Mouse (Mus musculus): Measurements from ENCODE around the gene Dok7.

DNA sequence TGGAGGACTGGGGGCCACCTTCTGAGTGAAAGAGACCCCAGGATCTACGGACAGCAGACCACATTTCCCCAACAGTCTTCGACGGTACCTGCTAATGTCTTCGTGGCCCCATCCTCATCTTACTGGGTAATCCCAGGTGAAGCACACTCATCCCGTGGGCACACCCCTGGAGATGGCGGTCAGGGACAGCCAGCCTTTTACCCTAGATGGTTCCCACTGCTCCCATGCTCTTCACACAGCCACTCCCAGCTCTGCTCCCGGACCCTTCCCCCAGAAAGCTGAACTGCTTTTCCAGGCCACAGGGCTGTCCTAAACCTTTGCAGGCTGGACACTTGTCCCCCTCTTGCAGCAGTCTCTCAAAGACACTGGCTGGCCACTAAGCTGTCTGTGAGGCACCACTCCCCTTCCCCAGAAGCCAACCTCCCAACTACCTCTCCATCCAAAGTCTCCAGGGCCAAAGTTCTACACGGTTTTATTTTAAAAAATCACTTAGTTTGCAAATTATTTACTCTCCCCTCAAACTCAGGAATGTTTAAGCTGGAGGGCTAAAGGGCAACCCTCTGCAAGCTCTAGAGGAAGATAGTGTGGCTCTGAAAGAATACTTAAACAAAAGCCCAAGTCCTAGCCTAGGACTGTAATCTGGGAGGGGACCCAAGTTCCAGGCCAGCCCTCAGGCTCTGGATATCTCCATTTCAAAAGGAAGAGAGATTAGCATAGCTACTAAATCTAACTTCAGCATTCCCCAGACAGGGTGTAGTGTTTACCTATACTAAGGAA is 47.8 kb downstream of the Dok7 start:
- TF ChIP-seq CTCF (IDR thresholded peaks at IDR 0.05; ENCODE audit: borderline replicate concordance, control insufficient read depth, extremely low read depth, insufficient read depth, low read length, poor library complexity) (no peak), POLR2A (IDR thresholded peaks at IDR 0.05; ENCODE audit: control insufficient read depth, extremely low read depth, insufficient read depth, low read length, poor library complexity) (no peak)

Data from thymus, adult 2 months (tissue).